Mouse (Mus musculus) cerebellum, adult 18-20 months (tissue): ENCODE data around the gene Syn2.

Experiments used
- DNase-seq, 2 experiments: peaks; one replicate each; pipeline ENCODE4 v3.0.0; 2021

Gene Syn2

DNA sequence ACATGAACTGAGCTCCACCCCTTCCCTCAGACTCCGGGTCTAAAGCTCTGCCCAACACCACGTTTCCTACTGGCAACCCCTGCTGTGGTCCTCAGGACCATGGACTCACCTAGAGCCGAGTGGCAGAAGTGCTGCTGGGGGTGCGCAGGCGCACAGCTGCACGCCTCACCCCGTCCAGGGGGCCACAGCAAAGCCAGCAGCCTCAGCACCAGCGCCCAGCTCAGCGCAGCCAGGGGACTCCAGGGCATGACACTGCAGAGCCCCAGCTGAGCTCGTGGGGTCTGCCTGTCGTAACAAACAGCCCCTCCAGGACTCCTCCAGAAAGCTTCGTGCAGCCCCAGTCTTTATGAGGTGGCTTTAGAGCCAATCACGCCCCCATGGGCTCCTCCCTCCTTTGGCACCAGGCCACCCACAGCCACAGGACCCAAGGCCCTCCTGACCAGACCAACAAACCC, 116.9 kb downstream of the Syn2 start:
- DNase-seq: peak in 1 of 2 experiments; percentile 47

DNA sequence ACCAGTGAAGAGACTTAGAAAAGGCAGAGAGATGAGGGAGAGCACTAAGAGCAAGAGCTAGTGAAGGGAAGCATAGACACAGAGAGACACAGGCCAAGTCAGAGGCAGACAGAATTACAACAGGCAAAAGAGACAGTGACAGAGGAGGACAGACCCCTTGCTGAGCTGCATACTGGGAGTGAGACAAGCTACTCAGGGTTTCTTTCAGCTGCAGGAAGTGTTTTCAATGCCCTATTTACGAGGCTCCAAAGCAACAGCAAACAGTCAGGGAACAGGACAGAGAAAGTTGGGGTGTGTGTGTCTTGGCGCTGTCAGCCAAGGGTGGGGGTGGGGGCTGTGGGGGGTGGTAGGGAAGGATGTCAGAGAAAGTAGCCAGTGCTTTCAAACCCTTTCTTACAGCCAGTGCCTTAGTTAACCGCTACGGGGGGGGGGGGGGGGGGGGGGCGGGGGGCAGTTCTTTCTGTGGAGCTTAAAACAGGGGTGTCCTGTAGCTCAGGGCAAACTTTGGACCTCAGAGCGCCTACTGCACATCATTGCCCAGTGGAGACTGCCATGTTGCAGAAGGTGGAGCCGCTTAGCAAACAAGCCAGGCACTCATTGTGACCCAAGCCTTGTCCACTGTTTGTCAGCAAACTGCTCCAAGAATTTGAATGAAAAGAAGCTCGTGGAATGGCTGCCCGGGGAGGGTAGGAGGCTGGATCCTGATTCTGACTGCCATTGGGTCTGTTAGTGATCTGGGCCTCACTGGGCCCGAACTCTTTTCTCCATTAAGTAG, 117.6 kb downstream of the Syn2 start, which contains the start of gene Timp4:
Gene Timp4 (minus strand): TSS at position 107 of the 775 bp plus-strand sequence.
- no peak for DNase-seq

DNA sequence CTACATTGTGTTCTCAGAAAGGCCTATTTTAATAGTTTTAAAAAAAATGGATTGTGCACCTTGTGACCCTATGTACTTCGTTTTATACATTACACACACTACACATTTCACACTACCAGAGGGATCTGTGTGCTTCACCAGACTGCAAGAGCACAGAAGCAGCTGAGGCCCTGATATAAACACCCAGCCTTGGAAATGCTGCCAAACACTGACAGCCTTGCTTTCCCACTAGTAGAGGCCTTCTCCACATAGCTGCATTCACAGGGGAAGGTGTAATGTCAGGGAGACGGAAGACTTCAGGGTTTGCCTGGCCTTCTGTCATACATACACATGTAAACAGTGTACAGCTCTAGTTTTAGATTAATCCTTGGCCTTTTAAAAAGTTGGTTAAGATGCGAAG, 120.5 kb downstream of the Syn2 start:
- DNase-seq: no peak

DNA sequence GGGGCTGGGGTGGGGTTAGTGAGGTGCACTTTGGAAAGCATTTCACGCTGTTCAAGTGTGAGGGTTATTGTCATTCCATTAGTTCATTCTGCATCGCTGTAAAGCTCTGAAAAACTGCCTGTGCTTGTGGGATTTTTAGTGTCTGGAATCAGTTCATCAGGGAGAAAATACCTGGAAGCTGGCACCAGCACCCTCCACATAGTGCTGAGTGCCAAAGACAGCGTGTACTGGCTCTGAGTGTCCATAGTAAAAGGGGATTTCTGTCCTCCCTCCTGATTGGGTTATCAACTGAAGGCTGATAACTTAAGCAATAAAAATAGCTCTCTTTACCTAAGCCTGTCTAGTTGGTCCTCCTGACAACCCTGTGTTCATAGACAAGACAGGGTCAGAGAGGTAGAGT, 125.8 kb downstream of the Syn2 start:
- DNase-seq: peak; percentile 65 to 69

DNA sequence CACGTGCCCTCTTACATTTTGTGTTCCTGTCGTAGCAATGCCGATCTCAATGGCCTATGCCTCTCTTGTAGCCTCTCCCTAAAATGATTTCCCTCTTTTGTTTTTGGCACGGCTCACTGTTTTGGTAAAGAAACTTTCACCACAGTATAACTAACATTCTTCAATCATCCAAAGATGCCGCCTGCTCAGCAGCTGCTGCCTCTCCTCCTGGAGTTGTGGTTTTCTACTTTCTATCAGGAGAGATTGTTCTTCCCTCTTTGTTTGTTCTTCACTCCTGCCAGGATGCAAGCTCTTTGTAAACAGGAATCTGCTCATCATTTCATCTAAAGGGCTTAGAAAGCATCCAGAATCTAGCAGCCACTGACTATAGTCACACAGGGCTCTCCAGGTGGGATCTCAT, 132.1 kb downstream of the Syn2 start:
- DNase-seq: no peak

DNA sequence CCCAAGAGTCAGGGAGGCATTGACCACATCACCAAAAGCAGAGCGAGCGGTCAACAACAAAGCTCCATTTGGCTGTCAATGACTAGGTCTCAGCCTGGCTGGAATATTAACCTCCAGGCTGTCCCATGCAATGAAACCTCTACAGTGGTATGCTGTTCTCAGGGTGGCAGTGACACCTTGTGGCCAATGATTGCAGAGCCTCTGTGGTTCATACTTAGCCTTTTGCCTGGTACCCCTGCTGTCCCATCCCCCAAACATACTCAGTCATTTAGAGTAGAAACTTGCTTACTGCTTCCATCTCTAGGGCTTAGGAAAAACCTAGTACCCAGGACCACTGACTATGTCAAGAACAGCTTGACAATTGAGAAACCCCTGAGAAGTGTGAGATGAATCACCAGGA, 133.2 kb downstream of the Syn2 start:
- DNase-seq: peak; percentile 88 to 90

DNA sequence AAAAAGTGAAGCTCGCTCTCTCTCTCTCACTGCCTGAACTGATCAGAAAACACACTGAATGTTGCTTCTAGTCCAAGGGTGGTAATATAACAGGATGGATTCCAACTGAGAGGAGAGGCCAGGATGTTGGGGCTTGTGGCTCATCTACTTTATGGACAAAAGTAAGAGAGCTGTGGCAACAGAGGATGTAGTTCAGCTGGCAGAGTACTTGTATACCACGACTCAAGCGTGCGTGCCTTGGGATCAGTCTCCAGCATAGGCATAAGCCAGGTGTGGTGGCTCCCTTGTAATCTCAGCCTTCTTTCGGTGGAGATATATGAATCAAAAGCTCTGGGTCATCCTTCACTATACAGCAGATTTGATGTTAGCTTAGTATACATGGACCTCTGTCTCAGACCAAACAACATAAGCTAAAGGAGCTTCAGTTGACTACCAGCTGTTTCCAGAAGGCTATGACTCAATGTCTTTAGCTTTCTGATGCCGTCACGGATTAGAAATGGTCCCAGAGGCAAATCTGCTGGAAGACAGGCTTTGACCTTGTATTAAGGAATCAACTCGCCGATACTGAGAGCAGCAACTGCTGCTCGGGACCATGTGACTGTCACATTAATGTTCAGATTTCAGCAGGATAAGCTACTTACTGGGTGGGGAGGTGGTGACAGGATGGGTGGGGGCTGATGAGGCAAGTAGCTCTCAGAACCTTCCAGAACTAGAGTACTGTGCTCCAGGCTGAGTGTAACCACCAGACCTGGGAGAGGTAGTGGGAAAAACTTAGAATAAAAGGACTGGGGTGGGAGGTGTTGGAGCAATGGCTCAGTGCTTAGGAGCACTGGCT, 134.1 kb downstream of the Syn2 start:
- DNase-seq: no peak

DNA sequence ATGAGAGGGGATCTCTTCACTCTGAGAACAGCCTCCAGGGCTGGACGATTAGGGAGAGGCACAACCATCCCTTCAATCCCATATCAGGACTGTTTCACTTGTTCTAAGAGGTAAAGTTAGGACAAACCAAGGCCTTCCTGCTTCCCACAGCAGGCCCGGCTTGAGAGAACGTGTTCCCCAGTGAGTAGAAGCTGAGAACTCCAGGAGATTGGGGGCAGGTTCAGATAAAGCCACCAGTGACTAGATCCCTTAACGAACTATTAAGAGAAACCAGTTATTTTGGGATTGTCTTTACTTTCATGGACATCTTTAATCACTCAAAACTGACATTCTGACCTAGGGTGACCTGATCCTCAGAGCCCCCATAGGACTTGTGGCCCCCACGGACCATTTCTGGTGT, 134.9 kb downstream of the Syn2 start:
- DNase-seq: no peak

DNA sequence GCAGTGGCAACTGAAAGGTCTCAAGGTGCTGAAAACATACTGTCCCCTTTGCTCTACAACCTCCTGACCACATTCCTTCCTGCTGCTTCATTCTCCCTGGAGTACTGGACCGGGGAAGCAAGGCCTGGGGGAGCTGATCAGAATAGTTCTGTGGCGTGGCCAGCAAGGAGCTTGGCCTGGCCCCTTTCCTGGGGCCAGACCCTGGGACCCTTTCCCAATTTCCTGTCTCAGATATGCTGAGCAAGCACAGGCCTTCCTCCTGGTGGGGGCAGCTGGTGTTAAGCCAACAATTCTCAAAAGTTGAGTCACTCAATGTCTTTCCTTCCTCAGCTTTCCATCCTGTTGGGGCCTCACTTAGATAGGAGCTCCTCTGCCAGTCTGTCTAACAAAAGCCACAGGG, 135.4 kb downstream of the Syn2 start:
- no peak for DNase-seq

DNA sequence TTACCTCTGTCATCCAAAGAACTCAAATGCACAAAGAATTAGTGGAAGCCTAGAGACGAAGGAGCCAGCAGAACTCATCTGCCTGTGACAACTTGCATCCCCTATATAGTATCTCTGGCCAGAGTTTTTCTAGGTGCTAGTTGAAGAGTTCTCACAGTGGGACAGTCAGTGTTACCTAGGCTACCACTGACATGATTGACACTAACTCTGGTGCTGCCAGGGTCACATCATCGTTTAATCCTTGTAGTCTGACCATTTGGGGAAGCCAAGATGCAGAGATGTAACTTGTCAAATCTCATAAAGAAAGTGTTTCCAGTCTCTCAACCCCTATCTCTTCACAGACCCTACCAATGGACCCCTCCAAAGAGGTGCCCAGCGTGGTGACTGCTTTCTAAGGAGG, 136.6 kb downstream of the Syn2 start:
- DNase-seq: no peak

DNA sequence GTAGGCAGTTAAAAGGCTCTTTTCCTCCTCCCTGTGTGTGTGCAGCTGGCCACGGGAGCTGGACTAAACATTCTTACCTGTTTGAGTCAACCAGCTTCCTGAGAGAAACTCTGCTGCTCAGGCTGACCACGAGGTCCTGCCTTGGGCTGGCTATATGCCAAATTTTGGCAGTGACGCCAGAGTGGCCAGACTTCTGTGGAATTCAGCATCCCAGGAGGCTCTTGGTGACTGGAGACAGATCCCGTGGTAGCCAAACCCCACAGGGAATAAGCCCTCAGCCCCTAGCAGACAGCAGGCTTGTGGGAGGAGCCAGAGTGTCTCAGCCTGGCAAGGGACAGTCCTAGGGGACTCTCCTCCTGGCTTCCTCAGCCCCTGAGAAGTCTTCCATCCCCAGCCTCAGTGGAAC, 137.2 kb downstream of the Syn2 start:
- peak; percentile 50 to 62 for DNase-seq

DNA sequence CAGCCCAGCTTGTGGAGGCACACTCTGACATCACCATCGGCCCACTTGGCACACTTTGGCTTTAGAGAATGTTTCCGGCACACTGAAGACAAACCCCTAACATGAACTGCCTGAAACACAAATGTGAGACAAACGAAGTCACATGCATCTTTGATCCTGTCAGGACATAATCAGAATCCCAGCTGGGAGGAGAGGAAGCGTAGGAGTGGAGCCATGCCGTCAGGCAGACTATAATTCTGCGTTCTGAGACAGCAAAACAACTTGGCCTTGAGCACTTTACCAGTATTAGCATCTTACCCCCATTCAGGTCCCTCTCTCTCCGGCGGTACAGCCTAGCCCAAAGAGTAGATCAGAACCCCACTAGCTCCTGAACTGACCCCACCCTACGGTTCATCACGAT, 138.6 kb downstream of the Syn2 start:
- DNase-seq: no peak

DNA sequence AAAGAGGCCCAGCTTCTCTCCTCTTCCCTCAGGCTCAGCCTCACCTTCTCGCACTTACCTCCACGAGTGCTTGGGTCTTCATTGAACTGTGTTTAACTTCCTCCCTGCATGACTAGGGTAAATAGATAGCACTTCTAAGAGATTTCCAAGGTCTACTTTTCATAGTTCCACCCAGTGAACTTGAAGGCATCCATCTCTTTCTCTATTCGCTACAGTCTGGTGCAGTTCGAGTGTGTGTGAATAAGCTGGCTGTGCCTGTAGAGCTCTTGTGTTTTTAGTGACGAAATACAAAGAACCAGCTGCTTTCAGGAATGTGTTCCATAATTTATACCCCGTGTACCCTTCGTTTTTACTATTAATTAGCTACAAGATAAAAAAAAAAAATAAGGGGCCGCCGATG, 140.0 kb downstream of the Syn2 start:
- DNase-seq: no peak

DNA sequence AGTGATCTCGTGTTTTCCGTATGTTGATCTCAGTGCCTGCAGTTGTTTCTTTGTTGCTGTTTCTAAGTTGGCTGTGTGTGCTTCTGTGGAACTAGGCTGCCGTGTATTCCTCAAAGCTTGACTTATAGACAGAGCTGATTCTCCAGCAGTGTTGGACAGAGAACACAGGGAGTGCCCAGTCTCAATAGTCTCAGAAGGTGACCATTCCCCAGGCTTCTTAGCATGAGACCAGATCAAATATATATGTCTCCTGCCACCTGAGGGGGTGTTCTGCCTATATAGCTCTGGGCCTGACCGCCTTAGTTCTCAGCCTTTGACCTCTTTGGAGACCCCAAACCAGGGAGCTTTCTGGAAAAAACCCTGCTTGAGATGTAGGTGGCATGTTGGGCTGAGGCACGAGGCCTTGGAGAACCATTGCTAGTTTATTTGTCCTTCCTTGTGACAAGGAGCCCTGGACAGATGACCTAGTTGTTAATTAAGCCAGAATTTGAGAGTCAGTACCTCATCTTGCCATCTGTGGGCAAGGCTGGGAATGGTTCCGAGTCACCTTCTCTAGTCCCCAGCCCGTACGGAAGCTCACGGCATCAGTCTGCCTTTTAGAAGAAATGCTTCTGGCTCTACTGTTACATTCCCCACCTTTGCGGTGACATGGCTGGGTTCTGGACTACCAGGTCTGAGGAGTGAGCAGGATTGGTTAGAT, 140.6 kb downstream of the Syn2 start:
- peak; percentile 34 to 47 for DNase-seq

DNA sequence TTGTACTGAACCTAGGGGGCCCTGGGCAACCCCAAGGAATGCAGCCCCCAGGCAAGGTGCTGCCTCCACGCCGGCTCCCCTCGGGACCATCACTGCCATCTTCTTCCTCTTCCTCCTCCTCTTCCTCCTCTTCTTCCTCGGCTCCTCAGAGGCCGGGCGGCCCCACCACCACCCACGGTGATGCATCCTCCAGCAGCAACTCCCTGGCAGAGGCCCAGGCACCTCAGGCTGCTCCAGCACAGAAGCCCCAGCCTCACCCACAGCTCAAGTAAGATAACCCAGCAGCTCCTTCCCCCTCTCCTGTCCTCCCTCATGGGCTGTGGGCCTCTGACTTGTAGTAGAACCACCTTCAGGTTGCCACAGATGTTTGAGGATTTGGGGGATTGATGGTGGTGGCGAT, 143.4 kb downstream of the Syn2 start:
- no peak for DNase-seq

DNA sequence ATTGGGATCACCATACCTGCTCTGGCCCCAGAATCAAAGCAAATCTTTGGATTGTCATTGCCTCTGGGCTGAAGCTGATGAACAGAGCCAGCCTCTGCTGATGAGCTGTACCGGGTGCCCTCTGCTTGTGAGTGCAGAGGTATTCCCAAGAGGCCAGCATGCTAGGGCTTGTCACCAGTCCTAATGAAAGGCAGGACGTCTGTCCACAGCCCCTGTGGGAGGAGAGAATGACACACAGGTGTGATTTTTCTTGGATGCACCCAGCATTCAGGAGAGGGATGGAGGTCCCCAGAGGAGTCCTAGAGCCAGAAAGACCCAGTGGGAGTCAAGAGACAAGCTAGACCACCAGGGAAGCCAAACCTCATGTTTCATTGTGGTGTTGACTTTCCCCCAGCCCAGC, 144.9 kb downstream of the Syn2 start:
- no peak for DNase-seq

DNA sequence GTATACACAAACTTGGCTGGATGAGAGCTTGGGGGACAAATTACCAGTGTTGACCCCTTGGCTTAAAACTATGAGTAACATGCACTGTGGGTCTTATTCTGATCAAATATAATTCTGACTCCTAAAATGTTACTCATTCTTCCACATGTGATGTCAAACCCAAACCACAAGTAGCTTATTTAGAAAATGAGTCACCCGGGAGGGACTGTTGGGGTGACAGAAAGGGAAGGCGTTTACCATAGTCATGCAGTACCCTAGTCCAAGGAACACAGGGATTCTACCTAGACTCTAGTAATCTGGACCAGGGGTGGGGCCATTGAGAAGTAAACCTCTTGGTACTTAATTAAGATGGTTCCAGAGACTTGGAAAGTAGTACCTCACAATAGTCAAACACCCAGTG, 149.5 kb downstream of the Syn2 start:
- no peak for DNase-seq

DNA sequence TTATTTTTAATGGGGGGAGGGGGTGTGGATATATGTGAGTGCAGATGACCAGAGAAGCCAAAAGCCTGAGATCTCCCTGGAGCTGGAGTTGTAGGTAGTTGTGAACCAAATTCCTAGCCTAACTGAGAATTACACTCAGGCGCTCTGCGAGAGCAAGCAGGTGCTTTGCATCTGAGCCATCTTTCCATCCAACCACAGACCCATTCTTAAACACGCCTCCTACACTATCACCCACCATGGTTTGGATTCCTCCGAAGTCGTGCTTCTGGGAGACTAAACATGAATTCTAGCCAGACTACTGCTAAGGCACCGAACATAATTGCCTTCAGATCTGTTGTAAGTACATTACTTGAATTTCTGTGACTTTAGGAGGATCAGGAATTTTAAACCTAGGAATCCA, 151.7 kb downstream of the Syn2 start:
- DNase-seq: no peak

DNA sequence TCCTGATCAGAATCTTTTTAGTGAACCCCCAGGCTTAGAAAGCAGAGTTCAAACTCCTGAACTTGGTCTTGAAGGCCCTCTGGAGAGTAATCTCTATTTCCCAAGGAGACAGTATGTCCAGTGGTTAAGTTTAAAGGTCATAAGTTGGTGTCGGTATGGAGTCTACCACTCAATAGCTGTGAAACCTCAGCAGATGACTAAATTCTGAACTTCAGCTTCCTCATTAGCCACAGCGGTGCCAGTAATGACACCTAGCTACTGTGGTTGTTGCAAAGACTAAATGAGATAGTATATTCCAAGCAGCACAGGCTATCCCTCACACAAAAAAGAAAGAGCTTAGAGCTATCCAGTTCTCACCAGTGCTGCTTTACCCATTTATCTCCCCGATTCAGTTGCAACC, 153.5 kb downstream of the Syn2 start:
- DNase-seq: no peak

DNA sequence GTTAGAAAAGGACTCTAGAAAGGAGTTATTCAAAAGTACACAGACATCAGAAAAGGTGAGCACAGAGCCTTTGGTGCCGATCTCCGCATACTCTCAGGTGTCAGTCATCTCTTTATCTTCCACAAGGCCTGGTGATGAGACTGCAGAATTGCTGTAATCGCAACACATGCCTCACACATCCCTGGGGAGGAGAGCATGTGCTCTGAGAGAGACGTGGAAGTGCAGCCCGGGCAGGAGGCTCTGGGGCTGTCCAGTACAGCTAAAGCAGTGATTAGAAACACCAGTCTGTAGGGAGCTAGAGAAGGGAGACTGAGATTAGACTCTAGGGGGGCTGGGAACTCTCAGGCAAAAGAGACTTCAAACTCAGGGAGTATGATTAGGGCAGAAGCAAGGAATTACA, 155.9 kb downstream of the Syn2 start:
- DNase-seq: no peak

DNA sequence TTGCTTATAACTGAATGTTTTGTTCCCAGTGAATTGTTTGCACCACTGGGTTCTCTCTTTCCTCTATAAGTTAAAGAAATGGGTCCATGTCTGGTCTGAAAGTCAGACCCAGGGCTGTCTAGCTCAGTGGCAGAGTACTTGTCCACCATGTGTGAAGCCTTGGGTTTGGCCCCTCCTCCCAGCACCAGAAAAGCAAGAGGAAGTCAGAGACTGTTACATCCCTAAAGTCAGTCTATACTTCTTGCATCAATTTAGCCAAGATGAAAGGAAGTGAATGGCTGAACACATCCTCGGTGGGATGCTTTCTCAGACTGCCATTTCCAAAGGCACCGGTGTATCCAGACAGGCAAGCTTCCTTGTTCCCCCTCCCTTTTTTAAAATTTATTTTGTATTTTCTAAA, 156.4 kb downstream of the Syn2 start:
- no peak for DNase-seq

DNA sequence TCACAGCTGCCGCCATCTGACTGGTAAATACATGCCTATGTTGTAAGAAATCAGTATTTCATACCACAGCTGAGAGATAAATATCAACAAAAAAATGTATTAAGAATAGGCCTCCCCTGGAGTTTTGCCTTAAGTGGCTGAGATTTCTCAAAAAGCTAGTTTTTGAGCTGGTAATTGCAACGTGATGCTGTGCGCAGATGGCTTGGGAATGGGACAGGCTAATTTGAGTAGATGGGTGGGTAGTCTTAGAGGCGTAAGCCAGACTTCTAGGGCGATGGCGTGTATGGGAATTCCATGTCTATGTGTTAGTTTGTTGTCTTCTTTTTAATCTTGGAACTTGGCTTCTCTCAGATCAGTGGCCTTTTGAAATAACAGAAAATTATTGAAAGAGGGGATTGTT, 157.1 kb downstream of the Syn2 start:
- DNase-seq: no peak

DNA sequence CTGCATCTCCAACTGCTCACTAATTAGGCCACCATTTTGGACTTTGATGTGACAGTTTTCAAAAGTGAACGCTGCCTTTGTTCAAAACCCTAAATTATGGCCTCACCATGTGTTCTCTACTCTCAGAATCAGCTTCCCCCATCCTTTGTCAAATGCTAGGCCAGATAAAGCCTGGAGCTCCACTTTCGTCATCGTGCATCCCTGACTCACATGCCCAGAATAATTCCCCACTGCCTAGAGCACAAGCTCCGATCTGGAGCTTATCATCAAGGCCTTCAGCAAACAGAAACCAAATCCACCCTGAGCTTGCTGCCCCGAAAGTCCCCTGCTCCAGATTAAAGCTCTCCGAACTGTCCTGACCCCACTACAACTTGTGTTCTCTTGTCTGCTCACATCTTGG, 157.9 kb downstream of the Syn2 start:
- DNase-seq: no peak

DNA sequence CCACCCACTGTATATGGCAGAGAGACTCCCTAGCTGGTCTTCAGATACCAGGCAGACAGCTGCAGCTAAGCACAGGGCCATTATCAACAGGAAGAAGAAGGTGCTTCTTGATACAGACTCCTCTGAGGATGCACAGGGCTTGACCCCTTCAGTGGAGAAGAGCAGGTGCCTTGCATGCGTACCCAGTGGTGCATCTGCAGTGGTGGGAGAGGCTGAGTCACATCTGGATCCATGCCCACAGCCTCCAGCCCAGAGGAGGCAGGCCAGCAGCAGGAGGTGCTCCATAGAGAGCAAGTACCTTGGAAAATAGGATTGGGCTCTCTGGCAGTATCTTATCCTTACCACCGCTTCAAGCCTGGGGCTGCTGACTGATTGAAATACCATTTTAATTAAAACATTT, 159.2 kb downstream of the Syn2 start:
- no peak for DNase-seq
